9 mouse cellular contexts compared by ENCODE assay signal in the genomic region with DNA sequence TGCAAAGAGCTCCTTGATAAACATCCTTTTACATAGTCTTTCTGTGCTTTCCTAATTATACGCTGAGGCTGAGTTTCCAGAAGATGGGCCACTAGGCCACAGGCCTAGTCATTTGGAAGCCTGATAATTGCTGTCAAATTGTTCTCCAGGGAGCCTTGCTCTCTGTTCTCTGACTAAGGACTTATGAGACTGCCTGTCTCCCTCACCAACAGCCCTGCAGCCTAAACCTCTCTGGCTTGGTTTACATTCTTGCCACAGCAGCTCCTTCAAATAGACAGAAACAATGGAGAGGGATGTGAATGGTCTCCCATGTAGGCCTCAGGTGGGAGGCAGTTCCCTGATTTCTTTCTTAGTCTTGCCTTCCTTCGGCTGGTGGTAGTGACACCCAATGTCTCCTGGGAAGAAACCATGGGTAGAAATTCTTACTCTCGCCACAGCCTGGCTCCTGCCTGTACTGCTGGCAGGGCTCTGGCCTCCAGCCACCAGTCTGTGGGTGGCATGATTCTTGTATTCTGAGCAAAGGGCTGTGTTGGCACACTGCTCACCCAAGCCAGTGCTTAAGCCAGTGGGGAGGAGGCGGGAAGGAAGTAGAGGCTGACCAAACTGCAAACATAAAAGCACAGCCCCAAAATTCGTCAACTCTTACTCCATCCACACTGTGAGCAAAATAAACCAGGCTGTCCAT.
DNase-seq lines count a peak whose midpoint lies in the region; TF ChIP-seq lines count a peak whose summit lies in the region.
"Had no signal": no experiment of that assay in that cellular context is flagged by ENCODE, and none has a peak within 500 bp of the region (broad histone marks: within the 10 kb centered on the region; RNA-seq: fewer than 3 reads in every experiment).

No protein-coding gene starts in this region.

- TF ChIP-seq POLR2A in lung, adult 2 months (IDR thresholded peaks at IDR 0.05; ENCODE audit: borderline replicate concordance, extremely low read depth, low read depth, low read length): no peak

- WGBS in lung, adult 2 months: 63% methylated on average over 5 of the region's 5 CpGs

- DNase-seq in lung, postnatal 10 days: peak; percentile 10
- no peak for DNase-seq in lung, adult 2 months
- peak; percentile 73 for DNase-seq in cerebellum, adult 11-12 months
- DNase-seq in gastrocnemius, postnatal 14 days: peak; percentile 36
- peak; percentile 42 to 56 for DNase-seq in left cerebral cortex, postnatal 14 days (ENCODE audit: low spot score in 2 of 2)
- peak; percentile 30 for DNase-seq in skeletal muscle tissue, adult 2 months (ENCODE audit: low read depth, low spot score)
- DNase-seq in B cell, adult 2 months: no peak
- no peak for DNase-seq in T-cell, adult 2 months (ENCODE audit: low spot score)

- no peaks in the 10 kb centered on the region for H3K4me1 ChIP-seq in lung, adult 2 months (ENCODE audit: control insufficient read depth, insufficient read depth, low read length)
- H3K4me1 ChIP-seq: heart, embryonic 15.5 days had no signal

- intact Hi-C loops in gastrocnemius, postnatal 14 days (cut with DNase I; ENCODE audit: low total_unique reads): no loop called here
- intact Hi-C loops in left cerebral cortex, postnatal 14 days (cut with DNase I): no loop called here

- no peak overlapping the region for H3K4me3 ChIP-seq in lung, adult 2 months (replicated peaks; ENCODE audit: extremely low read depth, low read depth, low read length)
- H3K4me3 ChIP-seq: heart, embryonic 15.5 days had no signal

- no peak for TF ChIP-seq CTCF in lung, adult 2 months (IDR thresholded peaks at IDR 0.05; ENCODE audit: insufficient read depth, low read length)

Comparison
In these comparisons a context has a peak if more than half of its experiments do, and no peak if none do; other contexts are left out.
1. DNase-seq: peak in lung, postnatal 10 days (single experiment), cerebellum, adult 11-12 months (single experiment), gastrocnemius, postnatal 14 days (single experiment), left cerebral cortex, postnatal 14 days (2 of 2) and skeletal muscle tissue, adult 2 months (single experiment); none in lung, adult 2 months (single experiment), B cell, adult 2 months (0 of 2) and T-cell, adult 2 months (single experiment).